Mouse (Mus musculus) gastrocnemius, postnatal 14 days (tissue): ENCODE data around the gene AC124502.3. TPM values are rescaled to one million over a fixed set of nuclear protein-coding genes. Genes with fewer than 3 reads are reported as not detected.
"Not testable (repeated sequence)": the region's sequence is repeated elsewhere in the genome, so short reads cannot be mapped to it uniquely, and the experiment has no call there.

Experiments
- DNase-seq: peaks from one replicate; pipeline ENCODE4 v3.0.0; 2021; ENCODE audit warnings: mixed read lengths
- intact Hi-C: fragments of 180-260 bp; cut with DNase I; formaldehyde crosslinking; loops from one replicate; pipeline ENCODE4 v1.15.1; 2025; ENCODE audit warnings: low total_unique reads
- long read RNA-seq, 2 experiments: library from polyadenylated mRNA; stranded (forward); transcript quantifications; one replicate each; pipeline ENCODE4 v2.0.0; 2021
- total RNA-seq, 2 experiments: library from RNA; stranded (reverse); gene quantifications; 2 replicates each; pipeline ENCODE4 v1.2.3; 2021

The AC124502.3 gene
- under 1 TPM; 0.43 to 0.89 TPM for total RNA-seq
- long read RNA-seq, experiment 1, partial matches to known transcripts, result 0 of 2 reads
- long read RNA-seq, experiment 1, other reads (novel, unspliced or antisense), result 2 of 2 reads
- long read RNA-seq, experiment 2, partial matches to known transcripts, result 1 of 9 reads
- long read RNA-seq, experiment 2, other reads (novel, unspliced or antisense), result 7 of 9 reads

GRCm38 (mm10) chr19:5038709-5039156, at the start of gene AC124502.3, which contains the start of gene B4gat1:
Gene AC124502.3, plus strand, starts transcription at chr19:5038891.
Gene B4gat1, plus strand, starts transcription at chr19:5038826.
- peak; percentile 91 for DNase-seq
- intact Hi-C loops, result no loop called here

DNA sequence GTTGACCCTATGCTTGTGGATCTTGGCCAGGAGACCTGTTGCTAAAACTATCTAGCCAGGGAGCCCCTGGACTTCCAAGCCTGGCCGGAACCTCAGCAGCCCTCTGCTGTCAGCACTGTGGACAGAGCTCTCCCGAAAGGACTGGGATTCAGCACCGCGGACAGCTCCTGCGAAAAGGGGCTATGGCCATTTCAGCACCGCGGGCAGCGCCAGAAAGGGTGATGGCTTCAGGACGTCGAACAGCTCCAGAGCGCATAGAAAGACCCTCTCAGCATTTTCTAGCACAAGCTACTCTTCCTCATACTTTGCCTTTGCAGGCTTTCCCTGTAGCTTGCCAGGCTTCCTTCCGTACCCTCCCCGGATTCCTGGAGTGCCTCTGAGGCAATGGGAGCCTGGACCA, 49.7 kb upstream of the AC124502.3 start:
- intact Hi-C loops, result loop anchor here (10.0 kb wide), 1 partner anchor 234 kb away; the partner anchor contains the start of gene Rbm4b
- DNase-seq, result peak; percentile 93

DNA sequence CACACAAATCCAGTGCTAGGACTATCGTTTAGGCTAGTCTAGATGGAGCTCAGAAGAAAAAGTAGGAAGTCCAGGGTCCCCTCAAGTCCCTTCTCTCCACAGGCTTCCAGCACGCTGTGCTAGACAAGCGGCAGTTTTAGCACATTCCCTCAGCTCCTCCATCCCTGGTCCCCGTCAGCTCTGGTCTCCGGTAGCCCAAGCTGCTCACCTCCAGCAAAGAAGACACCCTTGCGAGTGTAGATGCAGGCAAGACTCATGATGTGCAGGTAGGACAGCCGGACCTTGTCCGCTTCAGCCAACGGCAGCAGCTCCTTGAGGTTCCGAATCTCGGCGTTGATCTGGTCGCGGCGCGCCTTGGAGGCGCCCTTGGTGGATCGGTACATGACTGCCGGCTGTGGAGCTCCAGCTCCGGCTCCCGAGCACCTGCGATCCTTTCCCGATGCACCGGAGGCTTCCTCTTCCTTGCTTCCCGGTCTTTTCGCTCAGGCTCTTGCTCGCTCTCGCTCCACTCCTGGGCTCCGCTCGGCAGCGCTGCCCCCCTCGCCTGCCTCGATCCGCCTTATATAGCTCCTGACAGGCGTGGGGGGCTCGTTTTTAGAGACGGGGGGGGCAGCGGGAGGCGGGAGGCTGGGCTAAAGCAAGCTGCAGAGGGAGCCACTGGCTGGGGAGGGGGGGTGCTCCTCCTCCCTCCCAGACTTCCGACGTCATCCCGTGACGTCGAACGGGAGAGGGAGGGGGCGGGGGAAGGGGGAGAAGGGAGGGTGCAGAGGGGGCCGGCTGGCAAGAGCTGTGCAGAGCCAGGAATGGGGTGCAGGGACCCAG, 49.0 kb upstream of the AC124502.3 start:
- intact Hi-C loops, result loop anchor here (10.0 kb wide), 1 partner anchor 235 kb away; the partner anchor contains the start of gene Rbm4b
- no peak for DNase-seq

DNA sequence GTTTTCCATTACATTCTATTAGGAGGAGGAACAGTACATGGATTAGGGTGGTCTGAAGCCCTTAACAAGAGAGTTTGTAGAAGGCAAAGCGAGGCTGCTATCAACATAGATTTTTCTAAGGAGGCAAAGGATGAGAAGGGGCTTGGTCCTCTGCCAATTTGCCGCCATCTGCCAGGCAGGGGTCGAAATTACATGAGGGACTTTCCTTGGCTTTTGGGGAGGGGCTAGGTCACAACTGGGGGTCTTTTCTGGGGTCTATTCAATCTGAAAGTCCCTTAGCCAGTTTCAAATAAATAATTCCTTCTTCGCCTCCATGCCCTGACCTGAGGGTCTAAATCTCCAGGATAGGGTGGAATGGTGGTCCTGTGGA, 48.5 kb upstream of the AC124502.3 start, which contains the start of gene Npas4:
Npas4 (minus strand) TSS at position 61 of the 370 bp plus-strand sequence.
- no peak for DNase-seq
- intact Hi-C loops, result no loop called here

- DNase-seq, result no peak
- intact Hi-C loops, result no loop called here
Observed at GRCm38 (mm10) chr19:4990716-4991115, 48.0 kb upstream of the AC124502.3 start.

DNA sequence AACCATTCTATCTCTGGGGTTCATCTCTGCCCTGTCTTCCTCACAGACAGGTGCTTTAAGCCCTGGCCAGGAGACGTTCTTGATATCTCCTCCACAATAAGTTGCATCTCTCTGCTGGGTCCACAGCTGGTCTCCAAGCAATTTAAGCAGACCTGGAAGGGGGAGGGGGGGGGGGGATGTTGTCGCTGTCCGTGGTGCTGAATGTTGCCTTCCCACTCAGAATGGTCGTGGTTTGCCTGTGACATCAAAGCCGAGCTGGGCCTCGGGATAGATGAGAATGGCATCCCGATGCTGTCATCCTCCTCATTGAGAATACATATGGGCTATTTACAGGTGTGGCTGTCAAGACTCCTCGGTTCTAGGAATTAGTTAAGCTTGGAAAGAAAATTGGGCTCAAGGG, 46.3 kb upstream of the AC124502.3 start:
- intact Hi-C loops, result no loop called here
- DNase-seq, result no peak

GRCm38 (mm10) chr19:4992904-4993303, 45.8 kb upstream of the AC124502.3 start:
- DNase-seq, result peak; percentile 83
- intact Hi-C loops, result no loop called here

GRCm38 (mm10) chr19:4994043-4994442, 44.6 kb upstream of the AC124502.3 start:
- no peak for DNase-seq
- intact Hi-C loops, result no loop called here

DNA sequence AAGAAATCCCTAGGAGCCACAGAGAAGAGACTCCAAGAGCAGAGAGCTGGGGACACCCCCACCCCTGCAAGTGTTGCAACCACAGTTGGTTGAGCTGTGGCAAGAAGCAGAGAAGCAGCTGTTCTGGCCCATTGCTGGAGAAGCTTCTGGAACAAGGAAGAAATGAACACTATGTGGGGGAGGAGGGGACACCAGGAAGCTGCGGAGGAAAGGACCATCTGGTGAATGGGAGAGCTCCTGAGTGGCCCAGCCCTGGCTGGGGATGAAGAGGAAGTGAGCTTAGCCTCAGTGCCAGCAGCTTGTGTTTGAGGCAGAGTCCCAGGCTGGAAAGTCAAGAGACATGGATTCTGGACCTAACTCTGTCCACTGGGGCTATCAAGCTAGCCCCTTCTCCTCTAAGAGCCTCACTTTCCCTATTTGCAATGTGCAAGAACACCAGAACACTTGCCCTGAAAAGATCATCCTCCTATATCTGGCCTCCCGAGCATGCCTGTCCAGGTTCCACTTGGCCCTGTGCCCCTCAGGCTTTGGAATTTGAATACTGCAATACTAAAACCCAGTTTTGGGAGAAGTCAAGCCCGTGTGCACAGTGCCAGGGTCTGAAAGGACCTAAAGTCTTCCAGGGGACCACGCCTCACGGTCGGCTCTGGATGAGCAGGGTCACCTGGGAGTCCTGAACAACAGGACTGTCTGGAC, 39.1 kb upstream of the AC124502.3 start:
- DNase-seq, result no peak
- intact Hi-C loops, result loop anchor here (5.0 kb wide), 1 partner anchor 37 kb away; the partner anchor contains the start of gene Mrpl11

DNA sequence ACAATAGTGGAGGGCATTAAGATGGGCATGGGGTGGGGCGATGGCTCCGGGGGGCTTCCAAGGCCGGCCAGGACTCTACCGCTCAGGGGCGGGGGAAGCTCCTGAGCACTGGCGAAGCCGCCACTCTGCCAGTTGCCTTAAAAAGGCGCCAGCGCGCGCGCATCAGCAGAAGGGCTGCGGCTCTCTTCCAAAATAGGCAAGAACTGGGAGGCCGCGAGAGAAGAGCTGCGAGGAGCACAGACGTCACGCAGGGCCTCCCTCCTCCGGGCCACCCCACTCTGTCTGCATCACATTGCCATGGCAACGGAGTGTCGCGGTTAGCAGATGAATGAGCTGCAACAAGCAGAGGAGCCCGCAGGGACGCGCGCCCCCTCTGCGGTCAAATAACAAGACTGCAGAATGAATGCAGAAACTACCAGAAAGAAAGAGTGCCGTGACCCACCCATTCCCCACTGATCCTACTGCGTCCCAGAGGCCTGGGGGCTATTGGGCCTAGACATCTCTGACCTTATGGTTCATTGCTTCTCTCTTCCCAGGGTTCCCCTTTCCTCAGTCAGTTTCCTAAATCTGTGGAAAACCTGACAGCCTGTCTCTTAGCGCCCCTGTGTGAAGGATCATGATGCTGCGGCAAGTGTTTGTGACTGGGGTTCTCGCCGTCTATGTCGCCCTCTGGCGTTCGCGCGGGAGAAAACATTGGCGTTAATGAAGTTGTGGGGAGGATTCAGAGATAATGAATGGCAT, 36.9 kb upstream of the AC124502.3 start:
- DNase-seq, result peak; percentile 69
- intact Hi-C loops, result loop anchor here (2.0 to 5.0 kb wide), 2 partner anchors 21 to 40 kb away; partner anchors contain the start of gene Mrpl11

DNA sequence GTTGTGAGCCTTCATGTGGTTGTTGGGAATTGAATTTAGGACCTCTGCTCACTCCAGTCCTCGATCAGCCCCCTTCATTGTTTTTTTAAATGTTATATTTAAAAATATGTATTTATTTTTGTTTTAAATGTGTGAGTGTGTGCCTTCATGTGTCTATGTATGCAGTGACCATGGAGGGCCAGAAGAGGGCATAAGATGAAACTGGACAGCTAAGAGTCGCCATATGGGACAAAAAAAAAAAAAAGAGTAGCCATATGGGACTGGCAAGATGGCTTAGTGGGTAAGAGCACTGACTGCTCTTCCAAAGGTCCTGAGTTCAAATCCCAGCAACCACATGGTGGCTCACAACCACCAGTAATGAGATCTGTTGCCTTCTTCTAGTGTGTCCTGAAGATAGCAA, 35.0 kb upstream of the AC124502.3 start:
- intact Hi-C loops, result loop anchor here (2.0 to 5.0 kb wide), 2 partner anchors 23 to 41 kb away; partner anchors contain the start of gene Mrpl11
- DNase-seq, result not testable (repeated sequence)

GRCm38 (mm10) chr19:5004925-5005324, 33.8 kb upstream of the AC124502.3 start:
- intact Hi-C loops, result loop anchor here (5.0 kb wide), 1 partner anchor 43 kb away; the partner anchor contains the start of gene Mrpl11
- DNase-seq, result no peak

- no peak for DNase-seq
- intact Hi-C loops, result no loop called here
Observed at GRCm38 (mm10) chr19:5013138-5013537, 25.6 kb upstream of the AC124502.3 start.

DNA sequence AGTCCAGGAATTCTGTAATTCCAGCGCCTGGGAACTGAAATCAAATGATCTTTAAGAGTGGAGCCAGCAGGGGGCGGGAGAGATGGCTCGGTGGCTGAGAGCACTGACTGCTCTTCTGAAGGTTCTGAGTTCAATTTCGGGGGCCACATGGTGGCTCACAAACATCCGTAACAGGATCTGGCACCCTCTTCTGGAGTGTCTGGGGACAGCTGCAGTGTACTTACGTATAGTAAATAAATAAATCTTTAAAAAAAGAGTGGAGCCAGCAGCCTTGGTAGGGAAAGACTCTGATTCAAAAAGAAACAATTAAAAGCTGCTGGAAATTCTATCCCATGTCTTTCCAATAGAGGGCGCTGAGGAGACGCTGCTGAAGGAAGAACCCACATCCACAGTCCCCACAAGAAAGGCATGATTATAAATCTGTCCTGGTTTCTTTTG, 23.7 kb upstream of the AC124502.3 start:
- DNase-seq, result peak; percentile 24
- intact Hi-C loops, result no loop called here

DNA sequence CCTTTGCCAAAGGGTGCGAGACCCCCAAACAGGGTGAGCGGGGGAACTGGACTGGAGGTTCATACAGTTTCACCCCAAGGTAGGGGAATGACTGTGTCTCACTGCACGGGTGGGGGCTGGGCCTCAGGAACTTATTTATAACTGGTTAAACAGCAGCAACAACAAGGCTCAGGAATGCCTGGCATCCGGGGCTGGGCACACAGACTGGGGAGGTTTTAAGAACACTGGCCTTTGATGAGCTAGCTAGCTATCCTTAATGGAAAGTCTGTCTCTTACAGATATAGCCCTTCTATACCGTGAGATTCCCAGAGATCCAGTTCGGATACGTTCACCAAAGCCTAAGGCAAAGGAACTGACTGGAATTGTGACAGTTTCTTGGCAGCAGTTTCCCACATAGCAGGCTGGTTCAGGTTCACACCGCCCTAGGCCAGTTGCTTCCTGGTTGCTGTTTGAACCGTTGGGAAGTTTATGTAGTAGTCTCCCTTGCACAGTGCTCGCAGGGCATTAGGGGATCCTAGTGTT, 22.4 kb upstream of the AC124502.3 start:
- DNase-seq, result no peak
- intact Hi-C loops, result no loop called here

GRCm38 (mm10) chr19:5016782-5017181, 21.9 kb upstream of the AC124502.3 start:
- DNase-seq, result peak; percentile 67
- intact Hi-C loops, result no loop called here

- intact Hi-C loops, result no loop called here
- DNase-seq, result no peak
Observed at GRCm38 (mm10) chr19:5017611-5018010, 21.1 kb upstream of the AC124502.3 start.

- DNase-seq, result no peak
- intact Hi-C loops, result no loop called here
Observed at GRCm38 (mm10) chr19:5018191-5018590, 20.5 kb upstream of the AC124502.3 start.

GRCm38 (mm10) chr19:5021416-5021815, 17.3 kb upstream of the AC124502.3 start:
- intact Hi-C loops, result no loop called here

More at GRCm38 (mm10) chr19:5021416-5021815, 17.3 kb upstream of the AC124502.3 start:
- DNase-seq, result no peak
